18 mouse cellular contexts compared by ENCODE assay signal in genomic region chr10:43112296-43112695, GRCm38 (mm10).
A peak's percentile ranks its signal among the peaks of the same experiment; 100 is the strongest.
DNase-seq lines count a peak whose midpoint lies in the region; ATAC-seq and TF ChIP-seq lines count a peak whose summit lies in the region.
"Had no signal": no experiment of that assay in that cellular context is flagged by ENCODE, and none has a peak within 500 bp of the region (broad histone marks: within the 10 kb centered on the region; RNA-seq: fewer than 3 reads in every experiment).

No protein-coding gene starts in this region.

- peaks cover 36% of the 10 kb centered on the region for H3K4me1 ChIP-seq in forebrain, embryonic 13.5 days
- peaks cover 6% of the 10 kb centered on the region; the same call in 1 of the 2 replicates for H3K4me1 ChIP-seq in forebrain, postnatal 0 days (ENCODE audit: insufficient read depth)
- H3K4me1 ChIP-seq in lung, embryonic 16.5 days (replicated peaks; ENCODE audit: control insufficient read depth, insufficient read depth, low read length): no peaks in the 10 kb centered on the region
- no peaks in the 10 kb centered on the region for H3K4me1 ChIP-seq in lung, adult 2 months (ENCODE audit: control insufficient read depth, insufficient read depth, low read length)
- H3K4me1 ChIP-seq in thymus, adult 2 months (replicated peaks; ENCODE audit: control insufficient read depth, insufficient read depth, low read length): no peaks in the 10 kb centered on the region

- no peak overlapping the region for H3K4me2 ChIP-seq in forebrain, embryonic 13.5 days
- no peak overlapping the region for H3K4me2 ChIP-seq in forebrain, postnatal 0 days (ENCODE audit: low read depth)
- no peak overlapping the region for H3K4me2 ChIP-seq in lung, embryonic 16.5 days (ENCODE audit: low read depth, low read length)

- DNase-seq in forebrain, postnatal 0 days: no peak
- no peak for DNase-seq in lung, adult 2 months
- DNase-seq in embryo, embryonic 10.5 days (ENCODE audit: low spot score): peak; percentile 55
- peak; percentile 18 for DNase-seq in lung, postnatal 36 days
- DNase-seq in thymus, adult 2 months: no peak
- DNase-seq: adrenal gland, postnatal 25 days; cerebellum, adult 2 months; heart, adult 18-20 months; heart, postnatal 4 days; kidney, adult 11 months; layer of hippocampus, postnatal 36 days; left cerebral cortex, postnatal 4 days; right cerebral cortex, postnatal 14 days; thymus, postnatal 14 days had no signal

- TF ChIP-seq CTCF in forebrain, postnatal 0 days (IDR thresholded peaks at IDR 0.05; ENCODE audit: low read depth): no peak
- TF ChIP-seq CTCF in lung, adult 2 months (IDR thresholded peaks at IDR 0.05; ENCODE audit: insufficient read depth, low read length): no peak
- TF ChIP-seq CTCF in thymus, adult 2 months (IDR thresholded peaks at IDR 0.05; ENCODE audit: borderline replicate concordance, control insufficient read depth, extremely low read depth, insufficient read depth, low read length, poor library complexity): no peak

- no peak overlapping the region for H3K9ac ChIP-seq in forebrain, embryonic 13.5 days
- no peak overlapping the region for H3K9ac ChIP-seq in forebrain, postnatal 0 days
- no peak overlapping the region for H3K9ac ChIP-seq in lung, embryonic 16.5 days (ENCODE audit: low read length)

- H3K27me3 ChIP-seq in forebrain, embryonic 13.5 days: no peaks in the 10 kb centered on the region
- H3K27me3 ChIP-seq in forebrain, postnatal 0 days (ENCODE audit: insufficient read depth, low read length): no peaks in the 10 kb centered on the region
- H3K27me3 ChIP-seq in lung, embryonic 16.5 days (ENCODE audit: control insufficient read depth, insufficient read depth, low read depth, low read length): no peaks in the 10 kb centered on the region
- no peaks in the 10 kb centered on the region for H3K27me3 ChIP-seq in thymus, adult 2 months (ENCODE audit: control insufficient read depth, insufficient read depth, low read length)

- no peak for TF ChIP-seq POLR2A in lung, adult 2 months (IDR thresholded peaks at IDR 0.05; ENCODE audit: borderline replicate concordance, extremely low read depth, low read depth, low read length)
- TF ChIP-seq POLR2A in thymus, adult 2 months (IDR thresholded peaks at IDR 0.05; ENCODE audit: control insufficient read depth, extremely low read depth, insufficient read depth, low read length, poor library complexity): no peak

- H3K36me3 ChIP-seq in forebrain, embryonic 13.5 days (ENCODE audit: poor library complexity, severe bottlenecking): no peaks in the 10 kb centered on the region
- H3K36me3 ChIP-seq in forebrain, postnatal 0 days (ENCODE audit: insufficient read depth): no peaks in the 10 kb centered on the region
- H3K36me3 ChIP-seq in lung, embryonic 16.5 days (ENCODE audit: control insufficient read depth, insufficient read depth, low read length): no peaks in the 10 kb centered on the region
- no peaks in the 10 kb centered on the region for H3K36me3 ChIP-seq in thymus, adult 2 months (ENCODE audit: control insufficient read depth, insufficient read depth, low read length)

- H3K9me3 ChIP-seq in forebrain, embryonic 13.5 days (replicated peaks): no peaks in the 10 kb centered on the region
- H3K9me3 ChIP-seq in forebrain, postnatal 0 days (ENCODE audit: low read length): no peaks in the 10 kb centered on the region
- no peaks in the 10 kb centered on the region for H3K9me3 ChIP-seq in lung, embryonic 16.5 days (ENCODE audit: control insufficient read depth, low read length)

- WGBS in forebrain, embryonic 13.5 days: 36% methylated on average over 7 of the region's 7 CpGs
- 45% methylated on average over 7 of the region's 7 CpGs for WGBS in forebrain, postnatal 0 days
- 62% methylated on average over 7 of the region's 7 CpGs for WGBS in lung, embryonic 16.5 days
- WGBS in lung, adult 2 months: 59% methylated on average over 7 of the region's 7 CpGs
- WGBS in thymus, adult 2 months: 93% methylated on average over 7 of the region's 7 CpGs

- peak; percentile 38; the same call in 1 of the 2 replicates for ATAC-seq in forebrain, embryonic 13.5 days
- no peak for ATAC-seq in forebrain, postnatal 0 days
- ATAC-seq in lung, embryonic 16.5 days (ENCODE audit: low read depth): peak; percentile 28; the same call in 1 of the 2 replicates
- ATAC-seq in CD4-positive, CD25-positive, alpha-beta regulatory T cell, adult 4 months: no peak

- no peak overlapping the region for H3K4me3 ChIP-seq in forebrain, embryonic 13.5 days
- no peak overlapping the region for H3K4me3 ChIP-seq in forebrain, postnatal 0 days (ENCODE audit: low read depth, low read length)
- no peak overlapping the region for H3K4me3 ChIP-seq in lung, embryonic 16.5 days (ENCODE audit: low read length)
- H3K4me3 ChIP-seq in lung, adult 2 months (replicated peaks; ENCODE audit: extremely low read depth, low read depth, low read length): no peak overlapping the region
- H3K4me3 ChIP-seq in thymus, adult 2 months (ENCODE audit: control insufficient read depth, insufficient read depth, low read length): no peak overlapping the region

- no peak overlapping the region for H3K27ac ChIP-seq in forebrain, embryonic 13.5 days
- no peak overlapping the region for H3K27ac ChIP-seq in forebrain, postnatal 0 days (ENCODE audit: low read depth, low read length)
- no peak overlapping the region for H3K27ac ChIP-seq in lung, embryonic 16.5 days (ENCODE audit: low read length)
- H3K27ac ChIP-seq in thymus, adult 2 months (ENCODE audit: control insufficient read depth, insufficient read depth, low read length): no peak overlapping the region
- H3K27ac ChIP-seq: kidney, postnatal 0 days had no signal

Comparison
In these comparisons a context has a peak if more than half of its experiments do, and no peak if none do; other contexts are left out.
1. ATAC-seq: peak in forebrain, embryonic 13.5 days (single experiment) and lung, embryonic 16.5 days (single experiment); none in forebrain, postnatal 0 days (single experiment) and CD4-positive, CD25-positive, alpha-beta regulatory T cell, adult 4 months (single experiment).
2. DNase-seq: peak in embryo, embryonic 10.5 days (single experiment) and lung, postnatal 36 days (single experiment); none in forebrain, postnatal 0 days (single experiment), lung, adult 2 months (single experiment) and thymus, adult 2 months (single experiment).